Mouse (Mus musculus) lung, adult 18-20 months (tissue): ENCODE data around the gene Cpt1b.

Experiments used
- DNase-seq, 2 experiments: peaks; one replicate each; pipeline ENCODE4 v3.0.0; 2022; ENCODE audit warnings: mixed read lengths in 2 of 2

Cpt1b gene

DNA sequence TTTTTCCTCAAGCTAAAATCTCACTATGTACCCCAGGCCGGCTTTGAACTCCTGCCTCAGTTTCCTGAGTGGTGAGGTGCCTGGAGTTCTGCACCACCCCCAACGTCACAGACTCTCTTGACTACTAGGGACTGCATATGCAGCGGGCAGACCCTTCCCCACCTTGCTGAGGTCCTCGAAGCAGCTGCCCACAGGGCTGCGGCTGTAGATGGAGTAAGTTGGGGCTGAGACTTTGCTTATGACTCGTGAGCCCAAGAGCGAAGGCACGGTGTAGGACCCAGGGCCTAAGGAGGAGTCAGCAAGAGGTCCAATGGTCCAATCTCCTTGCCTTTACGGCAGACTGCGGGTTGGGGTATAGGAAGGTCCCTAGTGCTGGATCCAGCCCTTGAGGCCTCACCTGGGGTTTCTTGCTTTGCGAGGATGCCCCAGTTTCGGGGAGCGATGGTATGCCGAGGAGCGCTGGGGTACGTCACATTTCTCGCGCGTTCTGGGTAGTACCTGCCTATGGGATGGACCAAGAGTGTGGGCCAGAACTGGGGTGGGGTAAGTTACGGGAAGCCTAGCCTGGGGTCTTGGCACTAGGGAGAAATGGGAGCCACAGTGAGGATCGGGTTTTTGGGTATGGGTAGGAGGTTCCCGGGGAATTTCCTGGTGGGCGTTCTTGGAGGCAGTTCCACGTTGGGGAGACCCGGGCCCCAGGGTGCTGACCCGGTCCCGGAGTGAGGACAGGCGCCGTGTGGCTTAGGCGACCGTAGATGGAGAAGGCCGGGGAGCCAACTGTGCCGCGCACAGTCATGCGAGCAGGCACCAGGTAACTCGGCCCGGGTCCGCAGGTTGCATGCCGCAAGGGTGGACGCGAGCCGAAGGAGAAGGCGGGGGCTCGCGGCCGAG is 47.5 kb downstream of the Cpt1b start:
- DNase-seq = no peak

DNA sequence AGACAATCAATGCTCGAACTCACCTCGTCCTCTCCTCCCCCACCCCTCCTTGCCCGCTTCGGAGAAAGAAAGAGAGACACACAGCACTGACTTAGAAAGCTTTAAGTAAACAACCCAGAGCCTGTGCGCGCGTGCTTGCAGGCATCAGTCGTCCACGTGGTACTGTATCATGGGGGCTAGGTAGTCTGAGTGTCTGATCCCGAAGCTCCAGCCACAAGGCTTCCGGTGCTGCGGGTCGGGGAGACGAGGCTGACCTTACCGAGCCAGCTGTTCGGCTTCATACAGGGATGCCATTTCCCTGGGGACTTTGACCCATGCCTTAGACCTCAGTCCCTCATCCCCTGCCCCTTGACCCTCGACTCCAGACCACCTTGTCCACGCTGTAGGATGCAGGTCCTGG is 48.3 kb downstream of the Cpt1b start:
- DNase-seq = no peak

DNA sequence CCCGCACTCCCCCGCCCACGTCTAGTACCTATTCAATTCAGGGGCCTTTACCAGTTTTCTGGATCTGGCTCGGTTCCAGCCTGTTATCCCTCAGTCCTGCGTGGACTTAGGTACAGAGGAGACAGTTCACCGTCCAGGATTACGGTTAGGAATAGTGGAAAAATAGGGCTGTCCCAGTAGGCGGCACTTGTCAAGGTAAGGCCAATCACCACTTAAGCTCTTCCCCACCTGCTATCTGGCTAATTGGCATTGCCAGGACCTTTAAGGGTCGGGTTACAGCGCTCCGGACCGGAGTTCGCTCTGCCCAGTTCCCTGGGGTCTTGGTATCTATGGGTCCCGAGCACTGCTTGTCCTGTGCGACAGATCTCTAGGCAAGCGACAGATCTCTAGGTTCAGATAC is 48.7 kb downstream of the Cpt1b start, which contains the start of gene Tymp:
Tymp (minus strand) TSS at position 83 of the 400 bp plus-strand sequence.
- no peak for DNase-seq

DNA sequence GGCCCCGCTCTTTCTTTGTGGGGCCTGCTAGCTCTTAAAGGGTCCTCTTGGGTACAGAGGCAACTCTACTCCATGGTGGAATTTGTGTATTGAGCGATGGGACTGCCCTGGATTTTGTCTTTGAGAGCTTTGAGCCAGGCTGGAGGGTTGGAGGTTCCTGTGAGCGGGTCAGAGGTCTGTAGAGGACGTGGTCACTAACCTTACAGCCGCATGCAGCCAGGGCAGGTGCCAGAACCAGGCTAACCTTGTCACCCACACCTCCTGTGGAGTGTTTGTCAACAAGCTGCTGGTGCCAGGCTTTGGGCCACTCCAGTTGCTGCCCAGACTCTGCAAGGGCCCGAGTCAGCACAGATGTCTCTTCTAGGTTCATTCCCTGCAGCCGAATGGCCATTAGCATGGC is 49.6 kb downstream of the Cpt1b start:
- no peak for DNase-seq

DNA sequence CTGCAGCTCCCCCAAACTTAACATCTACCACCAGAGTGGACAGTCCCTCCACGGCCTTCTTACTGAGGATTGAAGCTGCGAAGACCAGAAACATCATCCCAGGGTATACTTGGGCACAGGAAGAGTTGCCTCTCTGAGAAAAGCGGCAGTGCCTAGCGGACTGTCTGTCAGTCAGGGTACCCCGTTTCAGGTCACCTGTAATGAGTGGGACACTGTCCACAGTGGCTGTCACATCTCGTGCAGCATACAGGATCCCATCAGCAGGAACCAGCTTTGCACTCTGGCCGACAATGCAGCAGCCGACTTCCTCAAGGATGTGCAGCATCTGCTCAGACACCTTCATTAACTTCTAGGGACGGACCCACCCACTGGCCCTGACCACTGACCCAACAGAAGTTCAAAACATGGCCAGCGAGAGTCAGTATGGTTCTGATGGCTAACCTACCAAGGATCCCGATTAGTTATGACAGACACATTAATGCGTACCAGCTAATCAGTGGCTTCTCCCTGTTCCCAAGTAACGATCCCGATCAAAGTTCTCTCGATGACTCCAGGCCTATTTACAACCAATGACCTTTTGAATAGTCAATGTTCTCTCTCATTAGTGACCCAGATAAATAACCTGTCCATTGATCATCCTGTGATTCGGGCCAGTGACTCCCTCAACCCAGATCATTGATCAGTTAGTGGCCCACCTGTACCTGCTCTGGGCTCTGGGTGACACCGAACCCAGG is 50.7 kb downstream of the Cpt1b start:
- DNase-seq = no peak

DNA sequence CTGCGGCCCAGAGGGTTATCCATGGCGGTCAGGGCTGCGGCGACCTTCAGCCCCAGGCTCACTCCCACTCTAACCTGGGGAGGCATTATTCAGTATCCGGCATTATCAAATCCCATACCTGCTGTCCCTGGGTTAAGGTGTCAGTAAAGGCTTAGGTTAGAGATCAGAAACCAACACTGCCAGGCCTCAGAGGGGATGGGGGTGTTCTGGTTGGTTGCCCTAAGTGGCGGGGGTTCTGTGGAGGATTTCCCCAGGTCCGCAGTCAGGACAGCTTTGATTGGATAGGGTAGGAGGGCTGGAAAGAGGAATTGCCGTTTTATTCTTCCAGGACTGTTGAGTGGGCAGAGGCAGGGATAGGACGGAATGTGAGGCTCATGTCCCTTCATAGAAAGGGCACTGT is 51.3 kb downstream of the Cpt1b start:
- DNase-seq = no peak

DNA sequence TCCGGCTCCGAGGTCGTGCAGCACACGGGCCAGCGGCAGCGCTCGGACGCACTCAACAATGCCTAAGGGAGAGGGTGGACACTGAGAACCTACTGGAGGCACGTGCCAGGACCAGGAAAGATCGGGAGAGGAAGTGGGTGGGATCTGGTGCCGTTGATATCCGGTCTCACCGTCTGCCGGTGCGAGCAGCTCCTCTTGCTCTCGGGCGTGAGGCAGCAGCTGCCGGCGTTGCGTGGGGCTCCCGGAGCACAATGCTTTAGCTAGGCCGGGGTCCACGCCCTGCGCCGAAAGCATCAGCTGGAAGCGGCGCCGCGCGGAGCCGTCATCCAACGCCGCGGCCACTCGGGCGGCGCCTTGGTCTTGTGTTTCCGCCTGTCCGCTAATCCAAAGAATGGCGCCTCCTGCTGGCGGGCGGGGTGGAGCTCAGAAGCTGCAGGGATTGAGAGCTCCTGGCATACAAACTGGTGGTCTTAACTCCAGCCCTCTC is 51.9 kb downstream of the Cpt1b start, which contains the start of gene Sco2:
Sco2 (minus strand) TSS at position 85 of the 487 bp plus-strand sequence.
- peak; percentile 88 to 92 for DNase-seq

DNA sequence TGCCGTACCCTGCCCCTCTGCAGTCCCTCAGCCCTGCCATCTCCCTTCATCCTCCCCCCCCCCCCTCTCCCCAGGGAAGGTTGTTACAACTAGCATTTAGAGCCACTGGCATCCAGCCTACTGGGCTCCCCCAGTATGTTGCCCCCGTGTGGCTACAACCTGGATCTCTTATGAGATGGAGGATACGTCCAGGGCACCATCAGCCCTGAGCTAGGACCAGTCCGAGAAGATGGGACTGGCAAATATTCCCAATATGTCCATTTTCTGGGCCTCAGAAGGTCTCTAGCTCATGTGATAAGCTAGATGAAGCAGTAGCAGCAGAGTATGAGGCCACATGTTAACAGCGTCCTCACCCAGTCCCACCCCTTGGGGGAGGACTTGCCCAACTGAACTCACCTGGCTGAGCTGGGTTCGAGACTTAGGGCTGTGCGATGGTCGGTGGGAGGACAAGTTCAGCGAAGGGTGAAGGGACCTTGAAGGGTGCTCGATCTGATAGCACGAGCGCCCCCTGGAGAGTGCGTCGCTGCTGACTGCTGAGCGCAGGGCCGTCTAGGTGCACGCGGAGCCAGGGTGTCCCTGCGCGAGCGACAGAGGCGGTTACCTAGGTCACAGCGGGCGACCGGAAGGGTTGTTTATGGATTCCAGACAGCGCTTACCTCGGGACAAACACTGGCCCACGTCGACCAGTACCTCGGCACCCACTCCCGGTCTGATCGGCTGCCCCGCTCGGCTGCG is 52.5 kb downstream of the Cpt1b start:
- DNase-seq = peak; percentile 86 to 91

DNA sequence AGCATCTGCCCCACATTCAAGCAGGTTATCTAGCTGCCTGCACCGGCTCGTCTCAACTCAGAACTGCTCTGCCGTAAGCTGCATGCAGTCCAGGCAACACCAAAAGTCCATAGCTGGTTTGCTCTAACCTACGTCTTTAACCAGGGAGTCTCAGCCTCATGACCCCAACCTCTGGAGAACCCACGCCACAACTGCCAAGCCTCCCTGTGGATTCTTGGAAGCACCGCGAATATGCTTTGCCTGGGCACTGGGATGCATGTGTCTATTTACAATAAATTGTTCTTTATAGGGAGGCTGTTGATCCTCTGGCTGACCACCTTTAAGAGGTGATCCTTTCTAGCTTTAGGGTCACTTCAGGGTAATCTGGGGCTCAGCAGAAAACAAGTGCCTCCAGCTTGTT is 53.1 kb downstream of the Cpt1b start:
- no peak for DNase-seq

DNA sequence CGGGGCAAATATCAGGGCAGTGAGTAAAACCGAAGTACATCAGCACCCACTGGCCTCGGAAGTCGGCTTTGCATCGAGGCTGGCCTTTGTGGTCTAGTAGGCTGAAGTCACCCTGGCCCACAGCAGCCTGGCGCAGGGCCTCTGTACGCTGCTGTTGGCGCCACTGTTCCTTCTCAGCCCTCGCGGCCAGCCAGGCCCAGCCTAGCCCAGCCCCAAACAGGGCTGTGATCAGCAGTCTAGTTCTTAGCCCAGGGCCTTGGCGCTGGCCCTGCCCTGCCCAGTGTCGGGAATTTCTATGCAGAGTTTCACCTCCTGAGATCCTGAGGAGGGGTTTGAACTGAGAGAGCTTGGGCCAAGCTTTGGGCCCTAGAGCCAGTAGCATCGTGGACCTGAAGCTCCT is 53.6 kb downstream of the Cpt1b start:
- DNase-seq = no peak
